Mouse (Mus musculus) spleen, postnatal 0 days (tissue): ENCODE measurements around the gene Rpl18a. TPM values are rescaled to one million over a fixed set of nuclear protein-coding genes. Genes with fewer than 3 reads are reported as not detected.

Experiments used
- microRNA counts: library from miRNA; unstranded; fragments of <30 nt; microRNA quantifications from one replicate; lab custom pipeline; 2015
- polyA plus RNA-seq: library from polyadenylated mRNA; unstranded; fragments of >200 nt; fragmentation: Nextera tagmentation; extraction: Ambion mirVana; gene quantifications from 2 replicates; pipeline ENCODE4 v1.2.1, GENCODE M21; 2015

The Rpl18a gene
- polyA plus RNA-seq = 4,461 and 4,565 TPM in 2 replicates

DNA sequence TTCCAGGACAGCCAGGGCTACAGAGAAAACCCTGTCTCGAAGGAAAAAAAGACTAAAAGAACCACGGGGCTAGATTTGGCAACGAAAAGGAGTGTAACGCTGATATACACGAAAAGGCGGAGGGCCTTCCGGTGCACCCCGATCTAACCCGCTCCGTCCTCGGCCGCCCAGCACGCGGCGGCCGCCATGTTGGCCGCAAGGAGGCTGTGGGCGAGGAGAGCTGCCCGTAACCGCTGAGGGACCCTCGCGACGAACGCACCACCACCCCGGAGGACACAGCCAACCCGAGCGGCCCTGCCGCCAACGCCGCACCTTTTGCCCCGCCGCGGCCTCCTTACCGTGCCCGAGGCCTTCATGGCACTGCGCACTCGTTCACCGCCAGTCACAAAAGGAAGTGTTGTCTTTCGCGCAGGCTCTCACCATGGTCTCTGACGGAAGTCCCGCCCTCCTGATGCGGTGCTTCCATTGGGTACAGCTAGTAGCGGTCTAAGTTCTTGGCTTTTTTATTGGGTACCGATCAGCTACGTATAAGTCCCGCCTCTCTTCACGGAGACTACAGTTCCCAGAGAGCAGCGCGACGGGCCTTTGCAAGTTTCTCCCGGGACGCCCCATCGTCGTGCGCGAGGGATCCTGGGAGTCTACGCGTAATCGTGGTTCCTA is at the start of gene Rpl18a:
Gene Rpl18a, minus strand, starts transcription at position 392 of the 660 bp plus-strand sequence.

DNA sequence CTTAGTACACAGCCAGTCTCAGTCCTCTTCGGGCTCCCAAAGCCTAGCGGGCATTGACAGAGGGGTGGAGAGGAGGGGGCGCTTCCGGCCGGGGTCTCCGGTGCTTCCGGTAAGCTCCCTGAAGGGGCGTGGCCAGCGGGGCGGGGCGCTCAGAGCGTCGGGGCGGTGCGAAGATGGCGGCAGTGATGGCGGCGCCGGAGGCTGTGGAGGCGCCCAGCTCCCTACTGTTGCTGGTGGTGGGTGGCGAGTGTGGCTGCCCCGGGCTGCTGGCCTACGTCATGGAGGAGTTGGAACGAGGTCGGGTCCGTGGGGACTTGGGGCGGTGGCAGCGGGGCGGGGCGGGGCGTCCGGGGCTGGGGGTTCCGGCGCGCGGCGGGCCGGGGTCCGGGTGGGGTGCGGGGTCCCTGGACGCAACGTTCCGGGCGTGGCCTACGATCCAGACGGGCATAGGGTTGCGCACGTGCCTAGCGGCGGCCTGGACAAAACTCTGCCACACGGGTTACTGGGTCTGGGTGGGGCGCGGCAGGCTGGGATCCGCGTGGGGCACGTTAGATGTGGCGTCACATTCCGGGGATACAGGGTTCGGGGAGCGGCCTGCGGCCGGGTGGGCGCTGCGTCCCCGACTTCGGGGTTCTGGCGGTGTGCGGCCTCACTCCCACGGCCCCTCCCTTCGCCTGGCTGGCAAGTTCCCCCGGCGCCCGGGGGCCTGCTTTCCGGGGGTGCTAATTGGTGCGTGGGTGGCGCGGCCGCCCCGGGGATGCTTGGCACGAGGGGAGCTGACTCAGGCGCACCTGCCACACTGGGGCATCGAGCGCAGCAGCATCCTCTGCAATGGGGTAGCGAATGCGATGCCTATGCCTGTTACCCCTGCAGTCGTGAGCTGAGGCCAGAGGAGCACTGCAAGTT is 8.9 kb upstream of the Rpl18a start, which contains the start of gene Map1s:
Gene Map1s, plus strand, starts transcription at position 102 of the 906 bp plus-strand sequence.

DNA sequence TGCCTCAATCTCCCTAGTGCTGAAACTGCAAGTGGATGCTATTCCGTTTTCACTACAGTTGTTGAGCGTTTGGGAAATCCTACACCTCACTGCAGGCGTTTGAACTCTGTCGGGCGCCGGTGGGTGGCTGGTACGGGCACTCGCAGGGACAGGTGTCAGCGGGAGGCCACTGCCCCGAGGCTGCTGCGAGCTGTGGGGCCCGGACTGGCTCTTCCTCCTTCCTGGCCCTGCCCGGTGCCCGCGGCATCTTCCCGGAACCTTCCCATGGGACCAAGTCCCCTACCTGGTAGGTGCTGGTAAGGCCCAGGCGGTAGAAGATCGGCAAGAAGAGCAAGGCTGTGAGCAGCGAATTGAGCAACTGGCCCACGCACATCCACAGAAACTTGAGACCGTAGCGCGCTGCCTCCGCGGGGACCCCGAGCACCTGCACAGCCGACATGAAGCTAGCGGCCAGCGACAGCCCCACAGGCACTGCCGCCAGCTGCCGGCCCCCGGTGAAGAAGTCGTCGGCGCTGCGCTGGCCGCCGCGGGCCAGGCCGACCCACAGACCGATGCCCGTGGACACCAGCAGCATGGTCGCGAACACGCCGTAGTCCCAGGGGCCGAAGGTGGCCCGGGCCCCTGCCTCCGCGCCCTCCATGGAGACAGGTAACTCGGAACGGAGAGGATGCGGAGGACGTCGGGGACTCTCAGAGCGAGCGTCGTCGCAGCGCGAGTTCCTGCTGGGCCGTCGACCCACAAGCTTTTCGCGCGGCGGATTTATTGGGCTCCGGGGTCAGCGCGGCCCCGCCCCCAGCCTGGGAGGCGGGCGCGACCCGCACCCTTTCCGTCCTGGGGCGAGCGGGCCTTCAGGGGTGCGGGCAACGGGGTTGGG is 5.0 kb downstream of the Rpl18a start, which contains the start of gene Slc5a5:
Gene Slc5a5, minus strand, starts transcription at position 736 of the 874 bp plus-strand sequence.

DNA sequence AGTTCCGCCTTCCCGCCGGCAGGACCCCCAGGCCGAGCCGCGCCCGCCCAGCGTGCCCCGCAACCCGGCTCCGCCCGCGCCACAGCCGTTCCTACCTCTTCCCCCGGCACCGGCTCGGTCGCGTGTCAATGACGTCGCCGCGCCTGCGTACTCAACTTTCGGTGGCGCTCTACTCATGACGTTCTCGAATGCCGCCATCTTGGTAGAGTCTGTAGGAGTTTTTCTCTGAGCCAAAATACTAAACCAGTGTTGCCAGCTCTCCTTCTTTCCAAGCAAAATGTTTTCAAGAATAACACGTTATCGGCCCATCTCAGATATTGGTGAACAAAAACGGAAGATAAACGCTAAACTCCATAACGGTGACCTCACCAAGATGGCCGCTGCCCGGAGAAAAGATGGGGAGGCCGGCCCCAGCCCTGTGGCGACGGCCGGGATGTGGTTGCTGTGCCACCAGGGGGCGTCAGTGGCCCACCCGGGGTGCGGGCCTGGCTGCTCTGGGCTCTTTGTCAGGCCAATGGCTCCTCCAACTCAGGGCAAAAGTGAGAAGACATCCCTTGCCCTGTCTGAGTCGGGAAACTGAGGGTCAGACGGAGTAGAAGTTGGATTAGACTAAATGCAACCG is 23.7 kb downstream of the Rpl18a start, which contains the start of gene Ccdc124:
Gene Ccdc124, minus strand, starts transcription at position 572 of the 622 bp plus-strand sequence.

DNA sequence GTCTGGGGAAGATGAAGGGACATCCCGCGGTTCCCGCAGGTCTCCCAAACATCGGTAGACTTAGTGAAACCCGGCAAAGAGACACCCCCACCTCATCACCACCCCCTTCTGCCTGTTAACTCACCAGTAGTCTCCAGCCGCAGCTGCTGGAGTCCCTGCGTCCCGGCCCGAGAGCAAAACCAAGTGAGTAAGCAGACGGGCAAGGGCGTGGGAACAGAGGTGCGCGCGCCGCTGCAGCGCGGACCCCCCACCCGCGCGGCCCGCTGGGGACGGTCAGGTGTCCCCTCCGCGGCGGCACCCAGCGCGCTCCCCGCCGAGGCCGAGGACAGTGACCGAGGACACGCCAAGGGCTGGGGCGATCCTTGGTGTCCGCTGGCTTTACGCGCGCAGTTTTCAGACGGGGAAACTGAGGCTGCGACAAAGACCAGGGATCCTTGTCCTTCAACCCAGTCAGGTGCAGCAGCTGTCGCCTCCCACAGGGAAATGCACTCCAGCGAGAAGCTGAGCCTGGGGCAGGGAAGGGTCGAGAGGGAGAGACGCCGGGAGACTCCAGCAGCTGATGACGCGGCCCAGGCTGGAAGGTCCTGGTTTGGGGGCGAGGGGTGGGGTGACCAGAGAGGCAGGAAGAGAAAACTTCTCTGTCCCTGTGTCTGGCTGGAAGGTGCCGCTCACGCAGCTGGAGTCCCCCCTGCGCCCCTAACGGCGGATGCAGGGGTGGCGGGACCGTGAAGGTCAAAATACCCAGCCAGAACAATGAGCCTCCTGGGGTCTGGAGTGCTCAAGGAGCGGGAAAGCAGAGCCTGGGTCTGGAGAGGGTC is 34.2 kb downstream of the Rpl18a start, which contains the start of gene Kcnn1:
Gene Kcnn1, minus strand, starts transcription at position 435 of the 818 bp plus-strand sequence.

MicroRNAs within 50 kb of the gene (microRNA counts, 519-probe panel; counts per million panel counts)
- 88.3 counts per million for microRNA mmu-miR-1969 (lab: Ali Mortazavi, UCI)

Other genes starting within 250 kb of the Rpl18a start
- gene Pgpep1, start 237.0 kb downstream of the Rpl18a start, polyA plus RNA-seq = 13.5 and 15.4 TPM in 2 replicates
- 209 and 217 TPM in 2 replicates for gene Lsm4, start 224.2 kb downstream of the Rpl18a start, polyA plus RNA-seq
- gene Jund, start 198.5 kb downstream of the Rpl18a start, polyA plus RNA-seq = 33.3 and 37.5 TPM in 2 replicates
- not detected in 2 replicates for gene Iqcn, start 194.0 kb downstream of the Rpl18a start, polyA plus RNA-seq
- 0.16 TPM in 1 of 2 replicates, not detected in the other for gene Gm3336, start 178.9 kb downstream of the Rpl18a start, polyA plus RNA-seq
- gene Pde4c, start 173.7 kb downstream of the Rpl18a start, polyA plus RNA-seq = 0.16 and 0.24 TPM in 2 replicates
- gene Rab3a, start 142.7 kb downstream of the Rpl18a start, polyA plus RNA-seq = 4.8 and 5.3 TPM in 2 replicates
- gene Mpv17l2, start 136.5 kb downstream of the Rpl18a start, polyA plus RNA-seq = 53.7 and 56.1 TPM in 2 replicates
- 22.8 and 27.4 TPM in 2 replicates for gene Pik3r2, start 120.7 kb downstream of the Rpl18a start, polyA plus RNA-seq
- 12.4 and 14.1 TPM in 2 replicates for gene Mast3, start 92.4 kb downstream of the Rpl18a start, polyA plus RNA-seq
- gene Il12rb1, start 89.0 kb downstream of the Rpl18a start, polyA plus RNA-seq = 0.60 and 0.93 TPM in 2 replicates
- 13.1 and 15.0 TPM in 2 replicates for gene Arrdc2, start 57.7 kb downstream of the Rpl18a start, polyA plus RNA-seq
- gene Kcnn1, start 34.2 kb downstream of the Rpl18a start, polyA plus RNA-seq = 0.36 and 0.52 TPM in 2 replicates
- 54.8 and 56.6 TPM in 2 replicates for gene Ccdc124, start 23.5 kb downstream of the Rpl18a start, polyA plus RNA-seq
- gene Slc5a5, start 4.7 kb downstream of the Rpl18a start, polyA plus RNA-seq = 0.05 and 0.07 TPM in 2 replicates
- gene Map1s, start 8.5 kb upstream of the Rpl18a start, polyA plus RNA-seq = 18.8 and 21.9 TPM in 2 replicates